Mouse (Mus musculus): ENCODE measurements around the gene Mettl14. TPM values are rescaled to one million over a fixed set of nuclear protein-coding genes. Genes with fewer than 3 reads are reported as not detected.

The Mettl14 gene
- total and polyA plus RNA-seq, 3 experiments = 8.5 to 18.8 TPM; not detected in 1

- TF ChIP-seq CTCF (IDR thresholded peaks at IDR 0.05 in 2 of 3, conservative IDR thresholded peaks at IDR 0.05 in 1 of 3; ENCODE audit: control insufficient read depth in 1 of 3, insufficient read depth in 1 of 3, low read depth in 2 of 3, low read length in 3 of 3, poor library complexity in 1 of 3, severe bottlenecking in 1 of 3) (no peak), ELF1 (IDR thresholded peaks at IDR 0.05; ENCODE audit: low read depth, low read length) (no peak), HCFC1 (IDR thresholded peaks at IDR 0.05; ENCODE audit: low read depth, low read length) (no peak), ETS1 (IDR thresholded peaks at IDR 0.05; ENCODE audit: low read depth, low read length) (no peak), GABPA (IDR thresholded peaks at IDR 0.05; ENCODE audit: low read depth, low read length) (no peak), USF1 (IDR thresholded peaks at IDR 0.05; ENCODE audit: low read depth, low read length) (no peak), EP300 (IDR thresholded peaks at IDR 0.05; ENCODE audit: low read depth in 1 of 2, low read length in 2 of 2) (no peak), ZNF384 (IDR thresholded peaks at IDR 0.05; ENCODE audit: low read depth, low read length) (no peak)
- peaks cover 0 to 23% of the 10 kb centered on the region in 2 experiments; a peak in 2 of 4 replicates for H3K36me3 ChIP-seq (ENCODE audit: control insufficient read depth in 1 of 2, insufficient read depth in 2 of 2, low read length in 2 of 2)
- H3K79me2 ChIP-seq (ENCODE audit: control insufficient read depth, insufficient read depth, low read length, poor library complexity) = no peaks in the 10 kb centered on the region
- H3K9me3 ChIP-seq (replicated peaks; ENCODE audit: insufficient read depth, low read length) = no peaks in the 10 kb centered on the region
- no peak for DNase-seq (ENCODE audit: low read depth, low spot score)
- no peak overlapping the region for H3K27ac ChIP-seq (ENCODE audit: control insufficient read depth, low read depth, low read length)
- H3K27me3 ChIP-seq (ENCODE audit: control insufficient read depth in 1 of 2, insufficient read depth in 2 of 2, low read length in 2 of 2) = no peaks in the 10 kb centered on the region
- H3K4me3 ChIP-seq (ENCODE audit: control insufficient read depth in 1 of 2, insufficient read depth in 1 of 2, low read depth in 2 of 2, low read length in 2 of 2) = no peak overlapping the region
- H3K4me1 ChIP-seq (ENCODE audit: control insufficient read depth in 1 of 2, insufficient read depth in 2 of 2, low read length in 2 of 2) = peaks cover 11 to 25% of the 10 kb centered on the region in 2 experiments
- H3K9ac ChIP-seq (ENCODE audit: control insufficient read depth, low read depth, low read length, poor library complexity, severe bottlenecking) = no peak overlapping the region
These were observed 47.5 kb upstream of the Mettl14 start for GRCm38 (mm10) chr3:123433362-123433761.

GRCm38 (mm10) chr3:123431951-123432674, 46.2 kb upstream of the Mettl14 start:
- Histone ChIP-seq H3K79me2 (ENCODE audit: control insufficient read depth, insufficient read depth, low read length, poor library complexity) (no peaks in the 10 kb centered on the region), H3K27me3 (ENCODE audit: control insufficient read depth in 1 of 2, insufficient read depth in 2 of 2, low read length in 2 of 2) (no peaks in the 10 kb centered on the region), H3K36me3 (ENCODE audit: control insufficient read depth in 1 of 2, insufficient read depth in 2 of 2, low read length in 2 of 2) (peaks cover 0 to 23% of the 10 kb centered on the region in 2 experiments; a peak in 2 of 4 replicates), H3K9ac (ENCODE audit: control insufficient read depth, low read depth, low read length, poor library complexity, severe bottlenecking) (no peak overlapping the region), H3K4me3 (ENCODE audit: control insufficient read depth in 1 of 2, insufficient read depth in 1 of 2, low read depth in 2 of 2, low read length in 2 of 2) (no peak overlapping the region; a peak in 1 of 4 replicates), H3K27ac (ENCODE audit: control insufficient read depth, low read depth, low read length) (peak overlapping the region; percentile 62), H3K9me3 (replicated peaks; ENCODE audit: insufficient read depth, low read length) (no peaks in the 10 kb centered on the region), H3K4me1 (ENCODE audit: control insufficient read depth in 1 of 2, insufficient read depth in 2 of 2, low read length in 2 of 2) (peaks cover 11 to 25% of the 10 kb centered on the region in 2 experiments)
- DNase-seq (ENCODE audit: low read depth, low spot score) = peak; percentile 65
- peak; percentile 65 for TF ChIP-seq MAX (IDR thresholded peaks at IDR 0.05; ENCODE audit: low read length)
- 0 out of 2 replicates have a peak, but pooled peaks have one; percentile 25 for TF ChIP-seq SIN3A (IDR thresholded peaks at IDR 0.05; ENCODE audit: low read length)
- TF ChIP-seq RCOR1 (IDR thresholded peaks at IDR 0.05; ENCODE audit: low read depth, low read length) = peak; percentile 48
- peak; percentile 73 to 83 for TF ChIP-seq EP300 (IDR thresholded peaks at IDR 0.05; ENCODE audit: low read depth in 1 of 2, low read length in 2 of 2)
- TF ChIP-seq USF2 (IDR thresholded peaks at IDR 0.05; ENCODE audit: borderline replicate concordance in 1 of 2, insufficient read depth in 1 of 2, low read depth in 1 of 2, low read length in 2 of 2) = no peak
- no peak for TF ChIP-seq MYC (IDR thresholded peaks at IDR 0.05; ENCODE audit: low read depth, low read length)
- TF ChIP-seq ETS1 (IDR thresholded peaks at IDR 0.05; ENCODE audit: low read depth, low read length) = peak; percentile 75
- TF ChIP-seq BHLHE40 (IDR thresholded peaks at IDR 0.05; ENCODE audit: borderline replicate concordance, low read depth, low read length) = no peak
- peak; percentile 88 for TF ChIP-seq GATA1 (IDR thresholded peaks at IDR 0.05; ENCODE audit: low read depth, low read length)
- peak; percentile 89 for TF ChIP-seq TCF12 (IDR thresholded peaks at IDR 0.05; ENCODE audit: low read depth, low read length)
- TF ChIP-seq KAT2A (conservative IDR thresholded peaks at IDR 0.05; ENCODE audit: low read depth, low read length) = no peak

Data from MEL (cell line).